Mouse (Mus musculus) G1E-ER4 (cell line): ENCODE results near the gene Cdkal1. TPM values are rescaled to one million over a fixed set of nuclear protein-coding genes. Genes with fewer than 3 reads are reported as not detected.

Experiments used
- GATA1 ChIP-seq: IDR thresholded peaks from one replicate; pipeline ENCODE4 v1.8.0; 2012; ENCODE audit warnings: low read length, inconsistent platforms
- polyA plus RNA-seq: library from polyadenylated mRNA; stranded (reverse); fragments of >175 nt; gene quantifications from 2 replicates; pipeline ENCODE4 v1.2.3, GENCODE M21; 2012

The Cdkal1 gene
- polyA plus RNA-seq, 1 experiment = 0.64 TPM

DNA sequence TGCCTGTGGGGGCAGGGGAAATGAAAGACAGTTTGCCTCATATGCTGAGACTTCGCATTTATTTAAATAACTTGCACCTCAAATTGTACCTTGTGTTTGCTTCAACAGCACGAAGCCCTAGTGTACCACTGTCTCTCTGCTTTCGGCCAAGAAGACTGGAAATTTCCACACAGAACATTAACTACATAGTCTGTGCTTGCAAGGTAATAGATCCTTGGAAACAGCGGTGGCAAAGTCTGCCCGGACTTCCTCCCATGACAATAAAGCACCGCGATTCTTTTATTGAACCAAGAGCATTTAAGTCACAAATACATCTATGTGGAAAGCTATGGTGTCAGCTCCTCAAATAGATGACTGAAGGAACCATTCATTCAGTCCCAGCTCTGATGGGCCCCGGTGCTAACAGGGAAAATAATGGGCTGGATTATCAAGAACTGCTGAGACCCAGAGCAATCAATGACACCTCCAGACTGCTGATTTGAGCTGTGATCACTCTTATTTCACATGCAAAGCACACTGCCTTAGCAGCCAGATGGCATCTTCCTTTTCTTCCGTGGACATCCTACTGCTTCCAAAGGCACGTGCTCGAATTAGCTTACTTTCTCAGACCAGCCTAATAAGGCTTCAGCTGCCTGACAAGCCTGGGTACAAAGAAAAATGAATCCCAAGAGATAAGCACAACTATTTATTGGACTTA is 591.3 kb downstream of the Cdkal1 start:
- TF ChIP-seq GATA1 = no peak

DNA sequence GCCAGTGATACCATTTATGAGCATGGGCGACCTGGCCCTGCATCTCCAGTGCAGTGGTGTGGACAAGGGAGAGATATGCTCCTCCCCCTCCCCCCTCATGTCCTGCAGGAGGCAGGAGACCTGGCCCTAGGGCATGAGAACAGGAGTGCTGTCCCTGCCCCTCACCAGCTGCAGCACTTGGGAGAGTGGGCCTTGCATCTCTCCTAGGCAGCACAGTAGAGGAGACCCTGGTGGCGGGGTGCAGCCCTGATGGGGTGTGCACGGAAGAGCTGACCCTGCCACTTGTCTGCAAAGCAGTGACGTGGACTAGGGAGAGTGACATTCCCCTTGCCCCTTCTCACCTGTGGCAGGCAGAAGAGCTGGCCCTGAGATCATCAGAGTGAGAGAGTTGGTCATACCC is 593.3 kb downstream of the Cdkal1 start:
- no peak for TF ChIP-seq GATA1

DNA sequence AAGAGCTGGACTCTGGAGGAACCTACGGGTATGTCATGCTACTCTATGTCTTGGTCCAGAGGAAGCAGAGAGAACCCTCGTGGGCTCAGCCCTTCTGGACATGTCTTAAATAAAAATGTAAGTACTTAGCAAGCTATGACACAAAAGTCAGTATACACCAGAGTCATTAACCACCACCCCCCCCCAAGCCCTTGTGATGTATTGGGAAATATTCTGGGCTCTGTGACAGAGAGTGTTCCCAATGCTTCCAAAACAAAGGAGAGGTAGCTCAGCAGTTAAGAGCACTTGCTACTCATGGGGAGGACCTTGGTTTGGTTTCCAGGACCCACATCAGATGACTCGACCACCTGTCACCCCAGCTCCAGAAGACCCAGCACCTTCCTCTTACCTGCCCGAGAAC is 606.9 kb downstream of the Cdkal1 start:
- TF ChIP-seq GATA1 = no peak

DNA sequence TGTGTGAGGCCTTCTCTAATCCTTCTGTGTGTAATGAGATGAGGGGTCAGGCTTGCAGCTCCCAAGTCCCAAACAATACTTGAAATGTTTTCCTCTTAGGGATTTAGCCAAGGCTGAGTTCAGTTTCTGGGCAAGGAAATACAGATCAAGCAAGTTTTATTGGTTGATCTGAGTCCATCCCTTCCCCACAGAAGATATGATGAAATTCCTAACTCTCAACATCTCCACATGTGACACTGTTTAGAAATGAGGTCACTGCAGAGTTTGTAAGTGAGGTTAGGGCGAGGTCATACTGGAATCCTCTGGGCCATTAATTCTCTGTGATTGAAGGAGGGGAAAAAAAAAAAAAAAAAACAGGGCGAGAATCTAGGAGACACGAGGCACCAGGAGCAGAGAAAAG is 607.7 kb downstream of the Cdkal1 start:
- no peak for TF ChIP-seq GATA1

DNA sequence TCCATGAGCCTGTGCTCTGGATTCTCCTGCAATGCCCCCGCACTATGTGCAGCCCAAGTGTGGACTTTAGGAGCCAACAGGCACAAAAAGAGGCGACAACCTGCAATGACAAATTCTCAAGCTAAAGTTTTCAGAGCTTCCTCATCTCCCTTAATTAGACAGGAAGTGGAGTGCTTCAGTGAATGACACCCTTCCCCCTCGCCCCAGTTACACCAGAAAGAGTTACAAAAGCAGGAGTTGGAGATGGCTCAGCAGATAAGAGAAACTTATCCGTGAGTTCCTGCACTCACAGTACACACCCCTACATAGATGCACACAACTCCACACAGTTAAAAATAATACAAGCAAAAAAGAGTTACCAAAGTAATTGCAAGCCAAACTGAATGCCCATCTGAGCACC is 620.4 kb downstream of the Cdkal1 start:
- no peak for TF ChIP-seq GATA1

DNA sequence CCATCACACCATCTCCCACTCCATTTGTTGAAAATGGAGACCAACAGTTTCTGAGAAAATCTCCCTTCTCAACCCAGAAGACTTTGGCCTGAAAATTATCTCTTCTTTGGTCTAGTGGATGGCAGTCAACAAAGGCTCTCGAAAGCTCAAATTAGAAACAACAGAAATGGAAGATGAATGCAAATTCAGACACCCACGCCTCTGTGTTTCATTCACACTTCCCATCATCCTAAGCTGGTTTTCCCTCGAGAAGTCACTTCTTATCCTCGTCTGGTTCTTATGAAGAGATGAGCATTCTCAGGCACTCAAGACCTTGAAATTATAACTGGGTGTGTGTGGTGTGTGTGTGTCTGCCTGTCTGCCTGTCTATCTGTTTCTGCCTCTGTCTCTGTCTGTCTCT is 621.0 kb downstream of the Cdkal1 start:
- TF ChIP-seq GATA1 = no peak

DNA sequence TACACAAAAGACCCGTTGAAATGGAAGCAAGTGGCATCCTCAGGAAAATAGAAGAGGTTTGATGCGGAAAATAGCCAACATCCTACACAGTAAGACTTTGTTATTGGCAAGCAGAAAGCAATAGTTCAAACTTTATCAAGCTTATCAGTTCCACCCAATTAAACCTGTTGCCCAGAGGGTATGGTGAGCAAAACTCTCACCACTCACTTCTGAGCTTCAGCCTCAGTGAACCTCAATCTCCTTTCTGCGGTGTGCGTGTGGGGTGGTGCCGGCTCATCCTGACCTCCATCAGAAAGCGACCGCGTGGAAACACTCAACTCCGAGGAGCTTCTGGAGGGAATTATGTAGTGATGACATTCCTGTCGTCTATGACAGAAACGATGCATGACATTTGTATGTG is 621.5 kb downstream of the Cdkal1 start:
- TF ChIP-seq GATA1 = no peak

DNA sequence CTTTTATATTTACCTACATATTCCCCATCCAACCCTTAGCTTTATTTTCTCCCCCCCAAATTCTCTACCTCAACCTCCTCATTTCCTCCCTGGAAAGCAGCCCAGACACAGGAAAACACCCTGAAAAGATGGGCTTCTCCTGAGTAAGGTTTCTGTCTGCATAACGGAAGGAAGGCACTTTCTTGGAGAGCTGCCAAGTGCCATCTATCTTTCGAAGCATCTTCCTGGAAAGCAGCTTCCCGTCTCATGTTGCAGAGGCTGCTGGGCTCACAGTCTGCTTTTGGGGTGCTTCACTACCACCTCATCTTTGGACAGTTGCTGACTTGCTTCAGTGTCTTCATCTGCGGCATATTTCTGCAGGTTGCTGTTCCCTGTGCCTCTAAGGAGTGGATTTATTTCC is 622.8 kb downstream of the Cdkal1 start:
- no peak for TF ChIP-seq GATA1

DNA sequence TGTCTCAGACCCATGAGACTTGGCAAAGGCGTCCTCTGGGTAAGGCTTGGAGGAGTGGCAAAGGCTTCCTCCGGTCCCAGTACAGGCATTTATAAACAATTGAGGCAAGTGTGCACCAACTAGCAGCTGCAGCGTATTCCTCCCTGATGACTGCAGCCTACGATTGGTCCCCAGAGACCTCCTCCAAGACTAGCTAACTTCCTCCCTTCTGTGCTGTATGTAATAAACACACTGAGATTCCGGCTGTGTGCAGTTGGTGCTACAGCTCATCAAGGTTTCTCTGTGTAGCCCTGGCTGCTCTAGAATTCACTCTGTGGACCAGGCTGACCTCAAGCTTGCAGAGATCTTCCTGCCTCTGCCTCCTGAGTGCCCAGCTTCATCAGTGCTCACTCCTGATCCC is 630.7 kb downstream of the Cdkal1 start:
- no peak for TF ChIP-seq GATA1

DNA sequence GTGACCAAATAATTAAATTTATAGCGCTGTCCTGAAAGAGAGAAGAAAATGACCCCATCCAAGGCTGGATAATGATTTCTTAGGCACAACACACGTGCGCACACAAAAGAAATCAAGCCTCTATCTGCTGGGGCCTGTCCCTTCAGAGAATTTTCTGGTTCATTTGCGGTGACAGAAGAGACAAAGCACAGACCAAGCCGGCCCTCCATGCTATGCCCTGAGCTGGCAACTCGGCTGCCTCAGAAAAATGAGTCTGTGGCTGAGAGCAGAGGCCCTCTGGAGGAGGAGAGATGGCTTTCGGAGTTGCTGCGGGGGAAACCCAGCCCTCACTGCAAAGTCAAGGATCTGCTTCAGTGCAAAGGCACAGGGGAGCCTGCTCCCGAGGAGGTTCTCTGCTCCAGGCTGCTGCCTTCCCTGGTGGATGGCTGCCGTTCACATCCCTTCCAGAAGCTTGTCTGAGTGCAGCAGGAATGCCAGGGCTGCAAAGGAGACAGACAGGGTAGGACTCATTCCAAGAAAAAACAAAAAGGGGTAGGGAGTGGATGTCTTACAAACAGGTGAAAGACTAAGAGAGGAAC is 633.1 kb downstream of the Cdkal1 start:
- no peak for TF ChIP-seq GATA1

DNA sequence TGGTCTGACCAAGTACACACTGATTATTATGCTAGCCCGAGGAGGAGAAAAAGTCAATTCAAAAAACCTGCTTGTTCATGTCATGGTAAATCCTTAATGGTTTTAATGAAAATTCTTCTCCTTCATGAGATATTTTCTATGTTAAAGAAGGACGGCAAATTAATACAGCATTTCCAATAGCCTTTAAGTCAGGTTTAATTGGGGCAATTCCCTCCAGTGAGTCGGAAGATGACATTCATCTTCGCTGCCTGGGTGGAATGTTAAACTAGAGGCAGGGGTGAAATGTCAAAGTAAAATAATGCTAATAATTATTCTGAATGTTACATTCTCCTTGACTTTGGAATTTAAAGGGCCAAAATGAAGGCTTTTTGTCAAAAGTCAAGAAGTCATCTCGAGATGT is 633.8 kb downstream of the Cdkal1 start:
- no peak for TF ChIP-seq GATA1

DNA sequence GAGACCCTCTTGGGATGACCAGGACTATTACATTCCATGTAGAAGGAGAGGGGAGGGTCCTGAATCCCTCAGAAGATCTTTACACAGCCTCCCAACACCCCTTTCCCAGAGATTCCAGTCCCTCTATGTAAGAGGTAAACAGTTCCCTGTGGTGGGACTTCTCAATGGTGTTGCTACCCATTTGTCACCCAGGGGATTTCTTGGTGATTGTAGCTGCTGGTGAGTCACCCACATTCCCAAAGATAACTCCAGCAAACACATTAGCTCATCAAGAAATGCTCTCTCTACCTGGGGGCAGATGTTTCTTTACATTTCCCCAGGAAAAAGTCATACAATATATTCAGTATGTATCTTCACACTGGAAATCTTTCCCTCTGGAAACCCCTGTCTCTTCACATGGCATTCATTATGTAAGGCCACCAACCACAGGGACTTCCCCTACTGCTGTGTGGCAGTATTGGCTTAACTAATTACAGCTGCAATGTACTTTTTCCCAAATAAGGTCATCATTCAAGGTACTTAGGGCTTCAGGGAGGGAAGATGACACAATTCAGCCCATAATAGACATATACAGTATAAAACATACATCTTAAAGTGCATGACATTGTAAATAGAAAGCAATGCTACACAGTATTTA is 636.8 kb downstream of the Cdkal1 start:
- no peak for TF ChIP-seq GATA1

DNA sequence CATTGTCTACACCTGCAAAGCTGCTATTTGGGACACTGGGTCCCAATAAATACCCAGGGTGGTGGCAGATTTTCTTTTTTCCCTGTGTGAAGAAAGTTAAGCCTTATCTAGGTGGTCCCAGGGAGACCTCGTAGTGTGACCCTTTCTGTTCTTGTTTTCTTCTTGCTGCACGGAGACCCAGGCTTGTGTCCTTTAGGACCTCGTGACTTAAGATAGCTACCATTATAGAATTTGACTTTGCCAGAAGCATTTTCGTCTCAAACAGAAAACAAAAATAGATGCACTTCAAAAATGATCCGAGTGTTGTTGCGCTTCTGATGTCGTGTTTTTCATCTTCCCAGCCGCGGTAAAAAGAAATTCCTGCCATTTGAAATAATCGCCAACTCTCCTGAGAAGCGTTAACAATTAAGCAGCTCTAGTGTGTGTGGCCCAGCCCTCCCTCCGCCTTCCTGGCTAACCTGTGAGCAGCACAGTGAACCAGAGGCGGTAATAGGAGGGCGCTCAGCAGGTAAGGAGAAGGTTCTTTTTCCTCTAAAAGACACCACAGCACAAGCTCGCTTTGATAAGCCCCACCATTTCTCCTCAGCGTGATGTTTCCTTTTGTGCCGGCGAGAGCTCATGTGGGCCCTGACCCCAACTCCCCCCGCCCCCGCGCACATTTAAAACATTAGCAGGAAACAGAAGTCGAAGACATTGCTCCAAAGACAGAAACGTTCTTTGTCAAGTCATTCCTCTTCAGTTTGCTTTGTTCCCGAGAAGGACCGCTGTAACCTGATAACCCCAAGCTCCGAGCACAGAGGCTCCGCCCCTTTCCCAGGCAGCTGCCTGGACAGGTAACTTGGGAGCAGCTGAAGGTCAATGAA is 645.1 kb downstream of the Cdkal1 start:
- TF ChIP-seq GATA1 = no peak

DNA sequence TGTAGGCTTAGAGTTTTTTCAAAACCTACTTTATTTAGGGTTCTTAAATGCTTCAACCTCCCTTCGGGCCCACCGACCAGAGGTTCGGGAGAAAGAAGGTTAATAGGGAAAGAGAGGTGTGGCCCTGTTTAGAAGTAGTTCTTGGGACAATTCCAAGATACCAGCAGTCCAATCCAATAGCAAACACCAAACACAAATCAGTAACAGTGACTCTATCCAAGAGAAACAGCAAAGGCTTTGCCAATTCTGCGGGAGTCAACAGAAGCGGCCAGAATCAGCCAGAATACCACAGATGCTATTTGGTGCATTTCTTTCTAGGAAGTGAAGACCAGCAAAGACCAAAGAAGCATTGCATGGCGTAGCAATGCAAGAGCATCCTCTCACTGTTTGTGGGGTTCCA is 646.7 kb downstream of the Cdkal1 start:
- no peak for TF ChIP-seq GATA1

DNA sequence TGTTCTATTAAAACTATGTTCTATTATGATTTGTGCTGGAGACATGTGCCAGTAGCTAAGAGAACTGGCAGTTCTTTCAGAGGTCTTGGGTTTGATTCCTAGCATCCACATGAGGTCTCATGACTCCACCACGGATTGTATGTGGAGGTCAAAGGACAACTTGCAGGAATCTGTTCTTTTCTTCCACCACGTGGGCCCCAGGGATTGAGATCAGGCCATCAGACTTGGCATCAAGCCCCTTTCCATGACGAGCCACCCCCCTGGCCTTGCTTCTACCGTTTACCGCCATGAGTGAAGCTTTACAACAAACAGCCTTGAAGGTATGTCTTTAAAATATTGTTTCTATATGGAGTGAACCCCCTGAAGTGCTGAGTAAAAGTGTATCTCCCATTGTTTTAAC is 651.6 kb downstream of the Cdkal1 start:
- no peak for TF ChIP-seq GATA1

DNA sequence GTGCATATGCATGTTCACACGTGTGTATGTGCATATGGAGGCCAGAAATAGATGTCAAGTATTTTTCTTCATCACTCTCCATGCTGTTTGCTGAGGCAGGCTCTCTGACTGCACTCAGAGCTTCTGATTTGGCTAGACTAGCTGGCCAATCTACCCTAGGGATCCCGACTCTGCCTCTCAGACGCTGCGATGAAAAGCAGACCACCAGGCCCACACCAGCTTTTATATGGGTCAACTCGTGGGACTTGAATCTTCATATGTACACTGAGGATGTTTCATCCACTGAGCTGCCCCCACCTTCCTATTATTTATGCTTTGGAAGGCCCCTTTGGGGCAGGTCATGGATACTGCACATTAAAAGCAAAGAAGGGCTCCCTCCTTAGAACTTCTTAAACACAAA is 652.0 kb downstream of the Cdkal1 start:
- no peak for TF ChIP-seq GATA1
